Mouse (Mus musculus) left cerebral cortex, adult 6 months (tissue): Measurements from ENCODE around the gene Kdf1. TPM values are rescaled to one million over a fixed set of nuclear protein-coding genes. Genes with fewer than 3 reads are reported as not detected.

Experiments
- long read RNA-seq, 2 experiments: library from polyadenylated mRNA; unstranded; transcript quantifications; one replicate each; pipeline ENCODE4 v2.0.0; 2019 to 2020
- polyA plus RNA-seq: library from polyadenylated mRNA; unstranded; fragments of <200 nt; fragmentation: Nextera tagmentation; gene quantifications from 2 replicates; pipeline ENCODE4 v1.2.3, GENCODE M21; 2021

Kdf1 gene
- 0.19 and 0.23 TPM in 2 replicates for polyA plus RNA-seq
- long read RNA-seq, experiment 1 = 0 reads
- long read RNA-seq, experiment 2 = 0 reads

GRCm38 (mm10) chr4:133518601-133519368, at the start of gene Kdf1:
Kdf1 (plus strand) TSS chr4:133518963.

GRCm38 (mm10) chr4:133479458-133480184, 39.1 kb upstream of the Kdf1 start, which contains the start of gene Tent5b:
Tent5b (plus strand) TSS chr4:133480132.

GRCm38 (mm10) chr4:133498160-133498724, 20.5 kb upstream of the Kdf1 start, which contains the start of gene Trnp1:
Trnp1 (minus strand) TSS chr4:133498550.

GRCm38 (mm10) chr4:133545272-133546231, 26.8 kb downstream of the Kdf1 start, which contains the start of gene Nudc:
Nudc (minus strand) TSS chr4:133545996.

GRCm38 (mm10) chr4:133552768-133553447, 34.1 kb downstream of the Kdf1 start, which contains the start of gene Nr0b2:
Nr0b2 (plus strand) TSS chr4:133553376.

GRCm38 (mm10) chr4:133574070-133574842, 55.5 kb downstream of the Kdf1 start, which contains the start of gene Gpatch3:
Gpatch3 (plus strand) TSS chr4:133574745.

Other genes with a start within 250 kb of the Kdf1 start
- gene Tmem222, start 241.2 kb upstream of the Kdf1 start, polyA plus RNA-seq = 176 and 207 TPM in 2 replicates
- 5.2 and 15.5 TPM in 2 replicates for gene Wdtc1, start 165.5 kb upstream of the Kdf1 start, polyA plus RNA-seq
- 6.8 and 10.9 TPM in 2 replicates for gene Slc9a1, start 149.3 kb upstream of the Kdf1 start, polyA plus RNA-seq
- gene Tent5b, start 38.8 kb upstream of the Kdf1 start, polyA plus RNA-seq = 0.08 and 0.11 TPM in 2 replicates
- 29.0 and 38.4 TPM in 2 replicates for gene Trnp1, start 20.4 kb upstream of the Kdf1 start, polyA plus RNA-seq
- gene Nudc, start 27.0 kb downstream of the Kdf1 start, polyA plus RNA-seq = 226 and 295 TPM in 2 replicates
- gene Nr0b2, start 34.4 kb downstream of the Kdf1 start, polyA plus RNA-seq = not detected in 2 replicates
- 3.4 and 3.7 TPM in 2 replicates for gene Gpatch3, start 55.8 kb downstream of the Kdf1 start, polyA plus RNA-seq
- 13.8 and 15.4 TPM in 2 replicates for gene Gpn2, start 65.4 kb downstream of the Kdf1 start, polyA plus RNA-seq
- gene Sfn, start 83.2 kb downstream of the Kdf1 start, polyA plus RNA-seq = 0.25 and 0.60 TPM in 2 replicates
- gene Zdhhc18, start 131.2 kb downstream of the Kdf1 start, polyA plus RNA-seq = 2.5 and 3.5 TPM in 2 replicates
- 5.5 and 5.6 TPM in 2 replicates for gene Pigv, start 153.7 kb downstream of the Kdf1 start, polyA plus RNA-seq
- 9.4 and 10.7 TPM in 2 replicates for gene Arid1a, start 237.8 kb downstream of the Kdf1 start, polyA plus RNA-seq